Mouse (Mus musculus): Measurements from ENCODE around the gene Zfp62. TPM values are rescaled to one million over a fixed set of nuclear protein-coding genes. Genes with fewer than 3 reads are reported as not detected.
"Not testable (repeated sequence)": the region's sequence is repeated elsewhere in the genome, so short reads cannot be mapped to it uniquely, and the experiment has no call there.

The Zfp62 gene
- 34.5 and 39.6 TPM in 2 replicates for polyA plus RNA-seq (2014; fragmentation: Nextera tagmentation; extraction: Ambion mirVana)

DNA sequence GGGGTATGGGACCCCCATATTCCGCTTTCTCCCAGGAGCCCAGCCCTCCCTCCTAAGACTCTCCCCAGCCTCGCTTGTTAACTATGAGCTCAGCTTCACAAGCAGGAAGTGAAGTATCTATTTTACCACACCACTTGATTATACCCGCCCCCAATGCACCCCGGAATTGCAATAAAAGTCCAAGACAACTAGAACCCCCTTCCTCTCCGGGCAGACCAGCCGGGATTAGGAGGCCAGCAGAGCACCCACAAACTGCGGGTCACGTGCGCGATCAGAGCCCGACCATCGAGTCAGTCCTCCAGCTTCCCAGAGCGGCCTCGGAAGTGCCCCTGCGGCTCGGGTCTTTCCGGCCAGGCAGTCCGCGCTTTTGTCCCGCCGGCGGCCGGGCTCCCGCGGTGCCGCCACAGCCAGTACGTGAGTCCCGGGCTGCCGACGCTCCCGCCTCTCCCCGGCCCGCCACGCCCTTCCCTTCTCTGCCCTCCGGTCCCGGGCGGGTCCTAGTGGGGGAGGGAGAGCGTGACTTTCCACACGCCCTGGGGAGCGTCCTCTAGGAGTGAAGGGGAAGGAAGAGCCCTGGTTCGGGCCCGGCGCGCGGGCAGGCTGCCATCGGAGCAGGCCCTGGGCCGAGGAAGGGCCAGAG lies at the start of gene Zfp62:
Gene Zfp62, plus strand, starts transcription at position 164 of the 640 bp plus-strand sequence.
- Histone ChIP-seq H3K27ac (ENCODE audit: low read depth) (peak within 1 kb of the TSS; percentile 100), H3K36me3 (ENCODE audit: control insufficient read depth, insufficient read depth, low read length) (peaks cover 16% of the 10 kb centered on the region), H3K27me3 (replicated peaks; ENCODE audit: control insufficient read depth, insufficient read depth, low read length) (no peaks in the 10 kb centered on the region), H3K4me3 (ENCODE audit: low read depth, low read length) (peak within 1 kb of the TSS; percentile 94), H3K4me2 (ENCODE audit: low read length) (peak within 1 kb of the TSS; percentile 84), H3K4me1 (replicated peaks; ENCODE audit: control insufficient read depth, insufficient read depth, low read length) (peaks cover 8% of the 10 kb centered on the region; the same call in 1 of the 2 replicates), H3K9ac (ENCODE audit: low read length) (peak within 1 kb of the TSS; percentile 99), H3K9me3 (ENCODE audit: control insufficient read depth, low read length) (no peaks in the 10 kb centered on the region)
- DNase-seq (ENCODE audit: low spot score) (peak; percentile 99), ATAC-seq (replicated peaks; ENCODE audit: low FRiP score, low TSS enrichment, low read depth) (peak; percentile 90)
- under 1% methylated on average over 43 of the region's 47 CpGs for WGBS

GRCm38 (mm10) chr11:49154077-49154476 lies 49.0 kb upstream of the Zfp62 start, which contains the start of gene Olfr1394:
Gene Olfr1394, plus strand, starts transcription at chr11:49154377.
- Histone ChIP-seq H3K9me3 (ENCODE audit: control insufficient read depth, low read length) (no peaks in the 10 kb centered on the region), H3K4me1 (replicated peaks; ENCODE audit: control insufficient read depth, insufficient read depth, low read length) (no peaks in the 10 kb centered on the region), H3K36me3 (ENCODE audit: control insufficient read depth, insufficient read depth, low read length) (no peaks in the 10 kb centered on the region), H3K27me3 (replicated peaks; ENCODE audit: control insufficient read depth, insufficient read depth, low read length) (no peaks in the 10 kb centered on the region), H3K4me3 (ENCODE audit: low read depth, low read length) (no peak within 1 kb of the TSS), H3K9ac (ENCODE audit: low read length) (no peak within 1 kb of the TSS), H3K4me2 (ENCODE audit: low read length) (no peak within 1 kb of the TSS), H3K27ac (ENCODE audit: low read depth) (no peak within 1 kb of the TSS)
- DNase-seq (ENCODE audit: low spot score) (no peak), ATAC-seq (replicated peaks; ENCODE audit: low FRiP score, low TSS enrichment, low read depth) (no peak)
- WGBS = 89% methylated on average over 1 of the region's 1 CpGs

DNA sequence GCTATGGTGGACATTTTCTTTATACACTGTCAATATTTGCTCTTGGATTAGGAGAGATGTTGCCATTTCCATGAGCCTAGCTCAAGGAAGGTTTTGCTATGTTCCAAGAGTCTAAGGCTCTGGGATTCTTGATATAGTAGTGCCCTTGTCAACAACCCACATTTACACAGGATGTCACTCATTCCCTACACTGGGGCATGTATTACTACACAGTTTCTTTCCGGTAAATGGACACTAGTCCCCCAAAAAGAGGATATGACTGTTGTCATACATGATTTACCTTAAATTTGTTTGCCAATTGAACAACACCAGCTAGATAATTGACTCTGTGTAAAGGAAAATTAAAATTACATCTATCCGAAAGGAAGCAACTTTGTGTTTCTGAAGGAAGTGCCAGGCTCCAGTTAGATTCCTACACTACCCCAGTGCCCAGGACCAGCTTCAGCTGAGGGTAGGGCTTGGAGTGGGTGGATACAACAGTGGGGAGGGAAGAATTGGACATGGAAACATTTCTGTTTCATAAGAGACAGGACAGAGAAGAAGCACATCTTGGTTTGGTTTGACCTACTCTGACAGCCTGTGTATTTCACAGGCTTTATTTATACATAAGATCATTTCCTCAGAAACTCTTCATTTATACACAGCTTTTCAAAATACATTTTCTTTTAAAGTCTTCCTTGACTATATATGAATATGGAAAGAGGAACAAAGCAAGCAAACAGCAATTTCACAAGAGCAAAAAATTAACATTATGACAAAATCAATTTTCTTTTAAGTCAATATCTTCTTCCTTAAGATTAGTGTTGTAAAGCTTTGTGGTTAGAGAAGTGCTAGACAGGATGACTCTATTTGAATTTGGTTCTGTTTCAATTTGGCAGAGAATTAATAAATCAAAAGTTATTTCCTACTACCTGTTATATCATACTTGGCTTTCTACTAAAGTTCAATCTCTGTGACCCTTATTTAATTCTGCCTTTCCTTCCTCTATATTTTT lies 46.0 kb upstream of the Zfp62 start:
- H3K36me3 ChIP-seq (ENCODE audit: control insufficient read depth, insufficient read depth, low read length) = no peaks in the 10 kb centered on the region
- no peak overlapping the region for H3K27ac ChIP-seq (ENCODE audit: low read depth)
- H3K9ac ChIP-seq (ENCODE audit: low read length) = no peak overlapping the region
- H3K27me3 ChIP-seq (replicated peaks; ENCODE audit: control insufficient read depth, insufficient read depth, low read length) = no peaks in the 10 kb centered on the region
- WGBS = 87% methylated on average over 2 of the region's 2 CpGs
- no peak for DNase-seq (ENCODE audit: low spot score)
- no peaks in the 10 kb centered on the region for H3K9me3 ChIP-seq (ENCODE audit: control insufficient read depth, low read length)
- H3K4me2 ChIP-seq (ENCODE audit: low read length) = no peak overlapping the region
- H3K4me1 ChIP-seq (replicated peaks; ENCODE audit: control insufficient read depth, insufficient read depth, low read length) = no peaks in the 10 kb centered on the region
- H3K4me3 ChIP-seq (ENCODE audit: low read depth, low read length) = no peak overlapping the region
- no peak for ATAC-seq (replicated peaks; ENCODE audit: low FRiP score, low TSS enrichment, low read depth)

DNA sequence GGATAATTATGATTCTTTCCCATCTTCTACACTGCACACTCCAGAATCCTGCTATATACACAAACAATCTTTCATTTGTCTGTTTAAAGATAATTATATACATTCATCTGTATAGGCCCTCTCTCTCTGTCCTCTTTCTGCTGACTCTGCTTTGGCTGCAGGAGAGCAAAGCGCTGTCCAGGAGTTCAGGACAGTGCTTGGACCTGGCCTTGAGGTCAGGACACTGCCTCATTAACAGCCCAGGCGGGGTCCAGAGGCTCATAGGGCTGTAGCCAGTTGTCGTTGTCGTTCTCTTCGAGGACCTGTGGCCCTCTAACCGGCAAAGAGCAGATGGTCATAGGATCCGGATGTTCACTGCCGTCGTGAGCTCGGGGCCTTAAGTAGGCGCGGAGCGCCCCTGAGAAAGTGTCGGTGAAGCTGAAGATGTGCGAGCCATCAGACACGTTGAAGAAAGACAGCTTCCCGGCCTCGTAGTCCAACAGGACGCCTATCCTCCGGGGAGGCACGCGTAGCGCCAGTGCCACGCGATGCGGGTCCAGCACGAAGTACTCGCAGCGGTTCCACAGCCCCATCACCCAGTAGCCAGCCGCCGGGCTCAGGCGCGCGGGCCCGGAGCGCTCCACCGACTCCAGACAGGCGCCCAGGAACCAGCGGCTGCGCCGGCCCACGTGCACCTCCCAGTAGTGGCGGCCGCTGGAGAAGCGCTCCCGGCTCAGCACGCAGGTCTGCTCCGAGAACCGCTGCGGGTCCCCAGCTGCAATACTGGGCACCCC lies 34.1 kb upstream of the Zfp62 start:
- H3K4me3 ChIP-seq (ENCODE audit: low read depth, low read length) = peak overlapping the region; percentile 25
- ATAC-seq (replicated peaks; ENCODE audit: low FRiP score, low TSS enrichment, low read depth) (peak; percentile 60; the same call in 1 of the 2 replicates), DNase-seq (ENCODE audit: low spot score) (peak; percentile 71)
- H3K4me1 ChIP-seq (replicated peaks; ENCODE audit: control insufficient read depth, insufficient read depth, low read length) = 0 out of 2 replicates have a peak, but pooled peaks cover 3% of the 10 kb centered on the region
- H3K27ac ChIP-seq (ENCODE audit: low read depth) = no peak overlapping the region
- 0 out of 2 replicates have a peak overlapping the region, but pooled peaks have one; percentile 17 for H3K9ac ChIP-seq (ENCODE audit: low read length)
- no peaks in the 10 kb centered on the region for H3K36me3 ChIP-seq (ENCODE audit: control insufficient read depth, insufficient read depth, low read length)
- WGBS = 4% methylated on average over 50 of the region's 50 CpGs
- peaks cover 10% of the 10 kb centered on the region; the same call in 1 of the 2 replicates for H3K27me3 ChIP-seq (replicated peaks; ENCODE audit: control insufficient read depth, insufficient read depth, low read length)
- peaks cover 7% of the 10 kb centered on the region; the same call in 1 of the 2 replicates for H3K9me3 ChIP-seq (ENCODE audit: control insufficient read depth, low read length)
- peak overlapping the region; percentile 75 for H3K4me2 ChIP-seq (ENCODE audit: low read length)

DNA sequence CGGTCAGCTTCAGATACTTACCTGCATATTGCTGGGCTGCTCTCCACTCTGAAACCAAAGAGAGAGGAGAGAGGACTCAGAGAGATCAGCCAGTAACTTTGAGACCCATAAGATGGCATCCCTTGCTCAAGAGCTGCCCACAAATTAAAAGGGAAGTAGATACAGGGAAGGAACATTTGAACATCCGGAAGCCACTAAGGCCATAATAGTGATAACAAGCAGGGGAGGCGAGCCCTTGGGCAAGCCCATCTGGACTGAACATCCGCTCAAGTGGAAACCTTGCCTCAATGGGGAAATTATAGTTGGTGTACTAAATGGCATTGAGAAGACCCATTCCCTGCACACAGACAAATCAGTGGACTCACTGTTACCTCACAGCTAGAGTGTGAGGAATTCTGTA lies 32.5 kb upstream of the Zfp62 start:
- 95% methylated on average over 4 of the region's 4 CpGs for WGBS
- ATAC-seq (replicated peaks; ENCODE audit: low FRiP score, low TSS enrichment, low read depth) = no peak
- no peak overlapping the region for H3K4me2 ChIP-seq (ENCODE audit: low read length)

DNA sequence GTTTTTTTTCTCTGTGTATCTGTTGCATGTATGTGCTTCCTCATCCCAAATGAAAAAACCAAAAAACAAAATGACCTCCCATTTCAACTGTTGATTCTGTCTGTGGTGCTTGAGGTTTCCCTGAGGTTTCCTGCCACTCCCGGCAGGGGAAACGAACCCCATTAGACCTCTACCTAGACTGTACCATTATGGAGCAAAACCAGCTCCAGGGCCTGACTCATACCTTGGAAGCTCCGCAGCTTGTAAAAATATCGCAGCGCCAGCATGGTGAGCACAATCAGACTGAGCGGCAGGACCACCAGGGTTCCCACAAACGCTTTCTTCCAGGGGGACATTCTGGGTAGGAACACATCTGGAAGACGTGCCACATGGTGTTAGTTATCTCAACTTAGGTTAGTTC lies 27.7 kb upstream of the Zfp62 start:
- ATAC-seq (replicated peaks; ENCODE audit: low FRiP score, low TSS enrichment, low read depth) = no peak
- H3K4me3 ChIP-seq (ENCODE audit: low read depth, low read length) = no peak overlapping the region

More for the DNA sequence above, 32.5 kb upstream of the Zfp62 start:
- Histone ChIP-seq H3K27ac (ENCODE audit: low read depth) (no peak overlapping the region), H3K27me3 (replicated peaks; ENCODE audit: control insufficient read depth, insufficient read depth, low read length) (peaks cover 10% of the 10 kb centered on the region; the same call in 1 of the 2 replicates), H3K9ac (ENCODE audit: low read length) (no peak overlapping the region), H3K9me3 (ENCODE audit: control insufficient read depth, low read length) (peaks cover 7% of the 10 kb centered on the region; the same call in 1 of the 2 replicates), H3K4me1 (replicated peaks; ENCODE audit: control insufficient read depth, insufficient read depth, low read length) (0 out of 2 replicates have a peak, but pooled peaks cover 3% of the 10 kb centered on the region), H3K4me3 (ENCODE audit: low read depth, low read length) (no peak overlapping the region), H3K36me3 (ENCODE audit: control insufficient read depth, insufficient read depth, low read length) (no peaks in the 10 kb centered on the region)
- no peak for DNase-seq (ENCODE audit: low spot score)

GRCm38 (mm10) chr11:49176047-49176779 lies 26.9 kb upstream of the Zfp62 start:
- ATAC-seq (replicated peaks; ENCODE audit: low FRiP score, low TSS enrichment, low read depth); H3K4me1 ChIP-seq (replicated peaks; ENCODE audit: control insufficient read depth, insufficient read depth, low read length); H3K27ac ChIP-seq (ENCODE audit: low read depth); H3K36me3 ChIP-seq (ENCODE audit: control insufficient read depth, insufficient read depth, low read length); DNase-seq (ENCODE audit: low spot score); H3K9me3 ChIP-seq (ENCODE audit: control insufficient read depth, low read length); H3K4me2 ChIP-seq (ENCODE audit: low read length); H3K4me3 ChIP-seq (ENCODE audit: low read depth, low read length); H3K27me3 ChIP-seq (replicated peaks; ENCODE audit: control insufficient read depth, insufficient read depth, low read length); H3K9ac ChIP-seq (ENCODE audit: low read length): not testable (repeated sequence)
- WGBS = 50% methylated on average over 4 of the region's 4 CpGs

More for the DNA sequence above, 27.7 kb upstream of the Zfp62 start:
- 90% methylated on average over 8 of the region's 8 CpGs for WGBS
- Histone ChIP-seq H3K4me1 (replicated peaks; ENCODE audit: control insufficient read depth, insufficient read depth, low read length) (no peaks in the 10 kb centered on the region), H3K9me3 (ENCODE audit: control insufficient read depth, low read length) (no peaks in the 10 kb centered on the region), H3K4me2 (ENCODE audit: low read length) (no peak overlapping the region), H3K27me3 (replicated peaks; ENCODE audit: control insufficient read depth, insufficient read depth, low read length) (no peaks in the 10 kb centered on the region), H3K9ac (ENCODE audit: low read length) (no peak overlapping the region), H3K27ac (ENCODE audit: low read depth) (no peak overlapping the region), H3K36me3 (ENCODE audit: control insufficient read depth, insufficient read depth, low read length) (no peaks in the 10 kb centered on the region)
- no peak for DNase-seq (ENCODE audit: low spot score)
